Mouse (Mus musculus) kidney, embryonic 16.5 days (tissue): Measurements from ENCODE around the gene Mut. TPM values are rescaled to one million over a fixed set of nuclear protein-coding genes. Genes with fewer than 3 reads are reported as not detected.

ENCODE experiments used
- ATAC-seq: fragments of 200-750 bp; cut with Nextera tagmentation; 2 replicates; pipeline ENCODE4 v1.8.0; 2017; ENCODE audit warnings: moderate TSS enrichment; ENCODE audit not compliant: low FRiP score, low TSS enrichment
- H3K27ac ChIP-seq: fragments of 300-500 bp; sonication (generic); 2 replicates; pipeline ENCODE4 v1.5.1; 2014; ENCODE audit warnings: low read length
- H3K27me3 ChIP-seq: fragments of 300-500 bp; sonication (generic); 2 replicates; pipeline ENCODE4 v1.6.1; 2014; ENCODE audit warnings: low read length, control low read depth, mixed read lengths; ENCODE audit not compliant: insufficient read depth
- H3K36me3 ChIP-seq: fragments of 300-500 bp; sonication (generic); 2 replicates; pipeline ENCODE4 v1.6.1; 2014; ENCODE audit warnings: low read length, control low read depth, mixed read lengths; ENCODE audit not compliant: insufficient read depth
- H3K4me1 ChIP-seq: fragments of 300-500 bp; sonication (generic); 2 replicates; pipeline ENCODE4 v1.6.1; 2014; ENCODE audit warnings: low read length, control low read depth, mixed read lengths; ENCODE audit not compliant: insufficient read depth
- H3K4me2 ChIP-seq: fragments of 300-500 bp; sonication (generic); replicated peaks from 2 replicates; pipeline ENCODE4 v1.6.1; 2014; ENCODE audit warnings: low read depth, low read length
- H3K4me3 ChIP-seq: fragments of 300-500 bp; sonication (generic); 2 replicates; pipeline ENCODE4 v1.5.1; 2014; ENCODE audit warnings: mild to moderate bottlenecking, low read length
- H3K9ac ChIP-seq: fragments of 300-500 bp; sonication (generic); replicated peaks from 2 replicates; pipeline ENCODE4 v1.6.1; 2014; ENCODE audit warnings: low read length
- H3K9me3 ChIP-seq: fragments of 300-500 bp; sonication (generic); 2 replicates; pipeline ENCODE4 v1.6.1; 2016; ENCODE audit warnings: low read length, control low read depth
- WGBS: fragments of 180-500 bp; shearing (Covaris S2); extraction: QIAGEN DNeasy Blood & Tissue Kit; methylation state at CpG from one replicate; pipeline ENCODE4 v1.1.7; 2014; 5-methylcytosine and 5-hydroxymethylcytosine counted together
- polyA plus RNA-seq: library from polyadenylated mRNA; unstranded; fragments of >200 nt; fragmentation: Nextera tagmentation; extraction: Ambion mirVana; gene quantifications from 2 replicates; pipeline ENCODE4 v1.2.1, GENCODE M21; 2015

The Mut gene
- polyA plus RNA-seq, 1 experiment from 2014 or later = 53.8 TPM

DNA sequence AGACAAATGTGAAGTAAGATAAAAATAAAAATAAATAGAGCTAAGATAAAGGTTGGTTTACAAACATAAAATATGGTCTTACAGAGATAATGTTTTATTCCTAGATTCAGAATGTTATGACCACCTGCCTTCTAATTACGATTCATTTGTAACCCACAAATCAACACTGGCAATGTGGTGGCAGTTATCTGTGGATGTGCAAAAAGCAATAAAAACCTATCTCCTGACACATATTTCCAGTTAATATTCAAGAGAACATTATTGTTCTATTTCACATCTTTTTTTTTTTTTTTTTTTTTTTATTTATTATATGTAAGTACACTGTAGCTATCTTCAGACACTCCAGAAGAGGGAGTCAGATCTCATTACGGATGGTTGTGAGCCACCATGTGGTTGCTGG lies 19.0 kb upstream of the Mut start:
- Histone ChIP-seq H3K27ac (no peak overlapping the region), H3K4me1 (no peaks in the 10 kb centered on the region), H3K9ac (no peak overlapping the region), H3K27me3 (no peaks in the 10 kb centered on the region), H3K36me3 (no peaks in the 10 kb centered on the region), H3K9me3 (no peaks in the 10 kb centered on the region), H3K4me2 (no peak overlapping the region), H3K4me3 (no peak overlapping the region)
- ATAC-seq = no peak
- 100% methylated on average over 1 of the region's 2 CpGs for WGBS

DNA sequence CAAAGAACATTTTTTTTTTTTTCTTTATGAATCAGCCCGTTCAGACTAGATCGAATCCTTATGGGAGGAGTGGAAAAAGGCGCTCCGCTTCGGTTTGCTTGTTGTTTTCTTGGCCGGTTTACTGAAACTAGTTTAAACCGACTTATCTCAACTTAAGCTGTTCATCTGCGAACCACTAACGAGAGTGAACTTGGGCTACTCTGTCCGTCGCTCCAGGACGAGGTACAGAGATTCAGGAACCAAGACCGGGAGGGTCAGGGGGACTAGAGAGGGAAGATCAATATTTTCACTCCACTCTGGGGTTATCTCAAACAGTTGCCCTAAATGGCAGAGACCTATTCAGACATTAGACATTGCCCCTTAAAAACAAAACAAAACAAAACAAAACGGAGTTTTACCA lies 500 bp upstream of the Mut start:
- H3K4me1 ChIP-seq = peaks cover 7% of the 10 kb centered on the region
- H3K9me3 ChIP-seq = no peaks in the 10 kb centered on the region
- H3K36me3 ChIP-seq = peaks cover 8% of the 10 kb centered on the region
- H3K4me2 ChIP-seq = peak overlapping the region; percentile 68
- H3K27me3 ChIP-seq = no peaks in the 10 kb centered on the region
- H3K9ac ChIP-seq = peak overlapping the region; percentile 72
- WGBS = under 1% methylated on average over 14 of the region's 14 CpGs
- peak overlapping the region; percentile 81 for H3K4me3 ChIP-seq
- peak; percentile 52; the same call in 1 of the 2 replicates for ATAC-seq
- H3K27ac ChIP-seq = peak overlapping the region; percentile 36; the same call in 1 of the 2 replicates

DNA sequence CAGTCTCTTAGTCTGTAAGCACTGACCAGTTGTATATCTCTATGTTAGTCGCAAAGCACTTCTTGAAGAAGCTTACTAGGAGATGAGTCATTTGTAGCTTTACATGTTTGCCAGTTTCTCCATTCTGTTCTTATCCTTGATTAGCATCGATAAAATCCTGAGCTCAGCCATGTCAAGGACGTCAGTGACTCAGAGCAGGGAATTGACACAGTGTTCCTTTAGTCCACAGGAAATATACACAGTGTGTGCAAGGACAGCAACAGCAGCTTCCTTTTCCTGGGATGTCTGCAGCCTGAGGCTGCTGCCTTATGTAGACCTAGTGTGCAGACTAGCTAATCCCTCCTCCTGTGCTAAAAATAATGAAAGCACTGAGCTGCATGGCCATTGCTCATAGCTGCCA lies 14.0 kb downstream of the Mut start:
- H3K4me1 ChIP-seq = no peaks in the 10 kb centered on the region
- WGBS = 94% methylated on average over 3 of the region's 3 CpGs
- H3K4me2 ChIP-seq = no peak overlapping the region
- ATAC-seq = no peak
- H3K27me3 ChIP-seq = no peaks in the 10 kb centered on the region
- no peak overlapping the region for H3K9ac ChIP-seq
- H3K9me3 ChIP-seq = no peaks in the 10 kb centered on the region
- H3K36me3 ChIP-seq = peaks cover 27% of the 10 kb centered on the region
- no peak overlapping the region for H3K4me3 ChIP-seq
- H3K27ac ChIP-seq = no peak overlapping the region

DNA sequence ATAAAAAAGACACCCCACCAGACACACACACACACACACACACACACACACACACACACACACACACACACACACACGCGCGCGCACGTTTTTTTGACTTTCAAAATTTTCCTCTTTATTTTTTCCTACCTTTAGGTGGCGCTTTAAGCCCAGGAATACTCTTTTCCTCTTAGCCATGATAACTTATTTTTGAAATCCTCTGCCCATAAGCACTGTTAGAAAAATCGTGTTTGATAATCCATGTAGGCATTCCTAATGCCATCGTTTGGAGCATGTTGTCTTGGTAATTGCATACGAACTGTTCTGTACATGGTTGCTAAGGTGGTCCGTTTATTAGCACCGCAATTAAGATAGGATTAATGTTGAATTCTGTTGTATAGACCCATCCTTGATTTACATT lies 43.4 kb downstream of the Mut start:
- H3K4me3 ChIP-seq = no peak overlapping the region
- no peak for ATAC-seq
- no peak overlapping the region for H3K9ac ChIP-seq
- no peak overlapping the region for H3K4me2 ChIP-seq
- no peak overlapping the region for H3K27ac ChIP-seq
- H3K27me3 ChIP-seq = no peaks in the 10 kb centered on the region
- H3K9me3 ChIP-seq = no peaks in the 10 kb centered on the region
- no peaks in the 10 kb centered on the region for H3K4me1 ChIP-seq
- WGBS = 72% methylated on average over 11 of the region's 11 CpGs
- no peaks in the 10 kb centered on the region for H3K36me3 ChIP-seq

DNA sequence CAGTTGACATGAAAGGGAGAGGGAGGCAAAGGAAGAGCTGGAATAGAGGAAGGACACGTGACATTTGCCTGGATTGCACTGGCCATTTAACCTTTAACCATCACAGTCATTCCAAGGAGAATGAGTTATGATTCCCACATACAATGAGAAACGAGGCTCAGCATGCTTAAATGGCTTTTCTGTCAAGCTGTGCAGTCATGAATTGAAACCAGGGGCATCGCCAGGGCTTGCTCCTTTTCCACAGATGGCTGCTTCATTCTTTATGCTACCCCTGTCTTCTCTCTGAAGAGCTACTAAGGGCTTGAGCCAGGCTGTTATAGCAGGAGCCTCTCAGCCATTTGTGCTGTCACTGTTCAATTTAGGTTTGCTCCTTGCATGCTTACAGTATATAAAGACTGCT lies 57.6 kb downstream of the Mut start:
- no peak overlapping the region for H3K4me3 ChIP-seq
- WGBS = 23% methylated on average over 3 of the region's 3 CpGs
- no peak overlapping the region for H3K27ac ChIP-seq
- no peaks in the 10 kb centered on the region for H3K4me1 ChIP-seq
- no peak overlapping the region for H3K4me2 ChIP-seq
- no peak overlapping the region for H3K9ac ChIP-seq
- H3K9me3 ChIP-seq = no peaks in the 10 kb centered on the region
- no peak for ATAC-seq
- H3K36me3 ChIP-seq = no peaks in the 10 kb centered on the region
- no peaks in the 10 kb centered on the region for H3K27me3 ChIP-seq

Other genes with a start within 250 kb of the Mut start
- not detected in 2 replicates for gene Esp1, start 207.6 kb upstream of the Mut start, polyA plus RNA-seq
- gene Crisp2, start 127.7 kb upstream of the Mut start, polyA plus RNA-seq = not detected in 2 replicates
- gene Rhag, start 123.6 kb upstream of the Mut start, polyA plus RNA-seq = 0.76 and 1.3 TPM in 2 replicates
- gene 9130008F23Rik, start 54.1 kb upstream of the Mut start, polyA plus RNA-seq = 2.3 and 2.4 TPM in 2 replicates
- not detected in 2 replicates for gene Glyatl3, start 20.3 kb upstream of the Mut start, polyA plus RNA-seq
- gene Cenpq, start 362 bp downstream of the Mut start, polyA plus RNA-seq = 25.7 and 28.9 TPM in 2 replicates